Mouse (Mus musculus) yolk sac, embryonic 10.5 days (tissue): ENCODE measurements around the gene Zbtb16.

Experiments used
- DNase-seq: peaks from one replicate; pipeline ENCODE4 v3.0.0-alpha.2; 2017; ENCODE audit warnings: low spot score

Gene Zbtb16

GRCm38 (mm10) chr9:48826377-48826889 is 9.6 kb downstream of the Zbtb16 start:
- peak; percentile 64 for DNase-seq

GRCm38 (mm10) chr9:48824533-48825130 is 11.4 kb downstream of the Zbtb16 start:
- DNase-seq, result no peak

- no peak for DNase-seq
Observed at GRCm38 (mm10) chr9:48823851-48824250, 12.2 kb downstream of the Zbtb16 start.

- DNase-seq, result no peak
Observed at GRCm38 (mm10) chr9:48823319-48823705, 12.7 kb downstream of the Zbtb16 start.

- no peak for DNase-seq
Observed at GRCm38 (mm10) chr9:48822586-48823318, 13.3 kb downstream of the Zbtb16 start.

GRCm38 (mm10) chr9:48821916-48822585 is 14.0 kb downstream of the Zbtb16 start:
- no peak for DNase-seq

- DNase-seq, result no peak
Observed at GRCm38 (mm10) chr9:48821431-48821830, 14.6 kb downstream of the Zbtb16 start.

- peak; percentile 58 for DNase-seq
Observed at GRCm38 (mm10) chr9:48820791-48821190, 15.2 kb downstream of the Zbtb16 start.

GRCm38 (mm10) chr9:48819695-48820094 is 16.3 kb downstream of the Zbtb16 start:
- DNase-seq, result peak; percentile 77

- DNase-seq, result peak; percentile 80
Observed at GRCm38 (mm10) chr9:48819137-48819536, 16.9 kb downstream of the Zbtb16 start.

GRCm38 (mm10) chr9:48817907-48818306 is 18.1 kb downstream of the Zbtb16 start:
- DNase-seq, result no peak

- DNase-seq, result no peak
Observed at GRCm38 (mm10) chr9:48817399-48817793, 18.6 kb downstream of the Zbtb16 start.

- peak; percentile 67 for DNase-seq
Observed at GRCm38 (mm10) chr9:48816678-48817398, 19.2 kb downstream of the Zbtb16 start.

- DNase-seq, result no peak
Observed at GRCm38 (mm10) chr9:48816157-48816556, 19.9 kb downstream of the Zbtb16 start.

- DNase-seq, result no peak
Observed at GRCm38 (mm10) chr9:48814881-48815495, 21.0 kb downstream of the Zbtb16 start.

- DNase-seq, result no peak
Observed at GRCm38 (mm10) chr9:48813960-48814880, 21.8 kb downstream of the Zbtb16 start.

- DNase-seq, result no peak
Observed at GRCm38 (mm10) chr9:48812352-48812751, 23.7 kb downstream of the Zbtb16 start.

GRCm38 (mm10) chr9:48806591-48806990 is 29.4 kb downstream of the Zbtb16 start:
- no peak for DNase-seq

GRCm38 (mm10) chr9:48805850-48806249 is 30.2 kb downstream of the Zbtb16 start:
- no peak for DNase-seq

GRCm38 (mm10) chr9:48804509-48804908 is 31.5 kb downstream of the Zbtb16 start:
- DNase-seq, result no peak
